11 mouse cellular contexts compared by ENCODE assay signal in genomic region chr2:120606021-120606690, GRCm38 (mm10). TPM values are rescaled to one million over a fixed set of nuclear protein-coding genes. Genes with fewer than 3 reads are reported as not detected.
DNase-seq lines count a peak whose midpoint lies in the region; ATAC-seq and TF ChIP-seq lines count a peak whose summit lies in the region.
"Had no signal": no experiment of that assay in that cellular context is flagged by ENCODE, and none has a peak within 500 bp of the region (broad histone marks: within the 10 kb centered on the region; RNA-seq: fewer than 3 reads in every experiment).

No protein-coding gene starts in this region.

- intact Hi-C loops in heart, postnatal 10 days (cut with DNase I) = loop anchor here (2.0 to 5.0 kb wide), 2 partner anchors 39 to 127 kb away; partner anchors contain the start of gene Snap23

- WGBS in midbrain, postnatal 0 days = 89% methylated on average over 6 of the region's 6 CpGs
- WGBS in midbrain, embryonic 15.5 days = 84% methylated on average over 6 of the region's 6 CpGs

- no peak overlapping the region for H3K9ac ChIP-seq in midbrain, postnatal 0 days (replicated peaks; ENCODE audit: low read length, poor library complexity, severe bottlenecking)
- no peak overlapping the region for H3K9ac ChIP-seq in midbrain, embryonic 15.5 days
- H3K9ac ChIP-seq: kidney, embryonic 15.5 days; neural tube, embryonic 12.5 days had no signal

- no peak overlapping the region for H3K27ac ChIP-seq in midbrain, postnatal 0 days (ENCODE audit: low read depth, low read length)
- H3K27ac ChIP-seq in midbrain, embryonic 15.5 days = no peak overlapping the region
- H3K27ac ChIP-seq: heart, embryonic 10.5 days; kidney, embryonic 15.5 days; neural tube, embryonic 12.5 days had no signal

- no peak overlapping the region for H3K4me3 ChIP-seq in midbrain, postnatal 0 days (ENCODE audit: low read depth, low read length)
- H3K4me3 ChIP-seq in midbrain, embryonic 15.5 days = no peak overlapping the region
- H3K4me3 ChIP-seq: heart, embryonic 10.5 days; kidney, embryonic 15.5 days; neural tube, embryonic 12.5 days had no signal

- DNase-seq in heart, postnatal 10 days = peak; percentile 10 to 46
- no peak for DNase-seq in heart, postnatal 4 days
- no peak for DNase-seq in midbrain, postnatal 0 days (ENCODE audit: low spot score)
- peak; percentile 43 for DNase-seq in R1 (ENCODE audit: low read depth, low spot score)
- DNase-seq in retina, postnatal 1 day = peak; percentile 16
- no peak for DNase-seq in gastrocnemius, adult 8-10 months (ENCODE audit: low spot score in 2 of 2)
- no peak for DNase-seq in embryo, embryonic 9.5 days (ENCODE audit: extremely low spot score)

- no peak overlapping the region for H3K4me2 ChIP-seq in midbrain, postnatal 0 days (ENCODE audit: low read depth, low read length, poor library complexity, severe bottlenecking)
- no peak overlapping the region for H3K4me2 ChIP-seq in midbrain, embryonic 15.5 days
- H3K4me2 ChIP-seq: kidney, embryonic 15.5 days; neural tube, embryonic 12.5 days had no signal

- no peak for ATAC-seq in midbrain, postnatal 0 days (ENCODE audit: low FRiP score)
- ATAC-seq in midbrain, embryonic 15.5 days (replicated peaks) = no peak

- H3K9me3 ChIP-seq in midbrain, postnatal 0 days (ENCODE audit: low read length) = no peaks in the 10 kb centered on the region
- H3K9me3 ChIP-seq in midbrain, embryonic 15.5 days = no peaks in the 10 kb centered on the region
- H3K9me3 ChIP-seq: heart, embryonic 10.5 days; kidney, embryonic 15.5 days; neural tube, embryonic 12.5 days had no signal

- no peaks in the 10 kb centered on the region; the same call in 1 of the 2 replicates for H3K4me1 ChIP-seq in midbrain, postnatal 0 days (ENCODE audit: insufficient read depth, low read length)
- H3K4me1 ChIP-seq in midbrain, embryonic 15.5 days = peaks cover 24% of the 10 kb centered on the region

- peak; percentile 61 for TF ChIP-seq CTCF in midbrain, postnatal 0 days (IDR thresholded peaks at IDR 0.05)

- peaks cover 6% of the 10 kb centered on the region; the same call in 1 of the 2 replicates for H3K36me3 ChIP-seq in midbrain, postnatal 0 days (ENCODE audit: insufficient read depth, low read length)
- H3K36me3 ChIP-seq in midbrain, embryonic 15.5 days (replicated peaks) = peaks cover 8% of the 10 kb centered on the region; the same call in 1 of the 2 replicates

- H3K27me3 ChIP-seq in midbrain, postnatal 0 days (ENCODE audit: insufficient read depth, low read length) = no peaks in the 10 kb centered on the region
- no peaks in the 10 kb centered on the region for H3K27me3 ChIP-seq in midbrain, embryonic 15.5 days (replicated peaks)
- H3K27me3 ChIP-seq: kidney, embryonic 15.5 days; neural tube, embryonic 12.5 days had no signal

RNA-seq across cellular contexts. Expression of gene Haus2, which starts 3.0 kb away (rescaled TPM):
- total RNA-seq in heart, postnatal 10 days (2021) = 10 to 100 TPM; 12.3 to 13.1 TPM
- 10 to 100 TPM; 15.7 to 16.0 TPM for total RNA-seq in heart, postnatal 4 days (2021)
- 24.8 and 34.7 TPM in 2 replicates for total RNA-seq in midbrain, postnatal 0 days (2014; rRNA removed)
- polyA plus RNA-seq in midbrain, postnatal 0 days (2015; fragmentation: Nextera tagmentation; extraction: Ambion mirVana) = 29.3 and 32.2 TPM in 2 replicates
- polyA plus RNA-seq in midbrain, embryonic 15.5 days (2015; fragmentation: Nextera tagmentation; extraction: Ambion mirVana) = 27.1 and 30.2 TPM in 2 replicates
- 1 to 10 TPM; 6.6 to 9.5 (median 7.1) TPM for total RNA-seq in gastrocnemius, adult 8-10 months (2022)

RNA-seq across cellular contexts. Expression of gene Lrrc57, which starts 3.2 kb away (rescaled TPM):
- 10 to 100 TPM; 12.4 to 15.5 TPM for total RNA-seq in heart, postnatal 10 days (2021)
- 10 to 100 TPM; 13.7 to 14.0 TPM for total RNA-seq in heart, postnatal 4 days (2021)
- total RNA-seq in midbrain, postnatal 0 days (2014; rRNA removed) = 30.3 and 44.9 TPM in 2 replicates
- 22.4 and 22.7 TPM in 2 replicates for polyA plus RNA-seq in midbrain, postnatal 0 days (2015; fragmentation: Nextera tagmentation; extraction: Ambion mirVana)
- polyA plus RNA-seq in midbrain, embryonic 15.5 days (2015; fragmentation: Nextera tagmentation; extraction: Ambion mirVana) = 28.7 and 31.5 TPM in 2 replicates
- total RNA-seq in gastrocnemius, adult 8-10 months (2022) = 10 to 100 TPM; 11.6 to 14.0 (median 11.9) TPM

RNA-seq across cellular contexts. Expression of gene Stard9, which starts 22.8 kb away (rescaled TPM):
- total RNA-seq in heart, postnatal 10 days (2021) = 10 to 100 TPM; 17.4 to 18.9 TPM
- total RNA-seq in heart, postnatal 4 days (2021) = 10 to 100 TPM; 15.3 to 16.3 TPM
- total RNA-seq in midbrain, postnatal 0 days (2014; rRNA removed) = 10.6 and 11.4 TPM in 2 replicates
- 1.6 and 2.4 TPM in 2 replicates for polyA plus RNA-seq in midbrain, postnatal 0 days (2015; fragmentation: Nextera tagmentation; extraction: Ambion mirVana)
- 4.1 and 5.1 TPM in 2 replicates for polyA plus RNA-seq in midbrain, embryonic 15.5 days (2015; fragmentation: Nextera tagmentation; extraction: Ambion mirVana)
- 1 to 10 TPM; 1.7 to 2.5 (median 2.0) TPM for total RNA-seq in gastrocnemius, adult 8-10 months (2022)

RNA-seq across cellular contexts. Expression of gene Snap23, which starts 38.7 kb away (rescaled TPM):
- 10 to 100 TPM; 48.8 to 56.8 TPM for total RNA-seq in heart, postnatal 10 days (2021)
- total RNA-seq in heart, postnatal 4 days (2021) = 10 to 100 TPM; 41.5 to 47.7 TPM
- total RNA-seq in midbrain, postnatal 0 days (2014; rRNA removed) = 17.0 and 19.7 TPM in 2 replicates
- 10.6 and 11.3 TPM in 2 replicates for polyA plus RNA-seq in midbrain, postnatal 0 days (2015; fragmentation: Nextera tagmentation; extraction: Ambion mirVana)
- polyA plus RNA-seq in midbrain, embryonic 15.5 days (2015; fragmentation: Nextera tagmentation; extraction: Ambion mirVana) = 15.2 TPM in 2 replicates
- total RNA-seq in gastrocnemius, adult 8-10 months (2022) = 10 to 100 TPM; 40.5 to 52.2 (median 44.5) TPM

RNA-seq across cellular contexts. Expression of gene Zfp106, which starts 42.5 kb away (rescaled TPM):
- 100 to 1,000 TPM; 191 to 196 TPM for total RNA-seq in heart, postnatal 10 days (2021)
- 100 to 1,000 TPM; 154 to 160 TPM for total RNA-seq in heart, postnatal 4 days (2021)
- 59.8 and 62.3 TPM in 2 replicates for total RNA-seq in midbrain, postnatal 0 days (2014; rRNA removed)
- 35.5 and 39.8 TPM in 2 replicates for polyA plus RNA-seq in midbrain, postnatal 0 days (2015; fragmentation: Nextera tagmentation; extraction: Ambion mirVana)
- 43.6 and 49.3 TPM in 2 replicates for polyA plus RNA-seq in midbrain, embryonic 15.5 days (2015; fragmentation: Nextera tagmentation; extraction: Ambion mirVana)
- total RNA-seq in gastrocnemius, adult 8-10 months (2022) = 100 to 1,000 TPM; 643 to 705 (median 689) TPM

Comparison
In these comparisons a context has a peak if more than half of its experiments do, and no peak if none do; other contexts are left out.
1. DNase-seq: peak in heart, postnatal 10 days (2 of 2), R1 (single experiment) and retina, postnatal 1 day (single experiment); none in heart, postnatal 4 days (single experiment), midbrain, postnatal 0 days (single experiment), gastrocnemius, adult 8-10 months (0 of 2) and embryo, embryonic 9.5 days (single experiment).